Mouse (Mus musculus): ENCODE results near the gene Hyls1. TPM values are rescaled to one million over a fixed set of nuclear protein-coding genes. Genes with fewer than 3 reads are reported as not detected.

Hyls1 gene
- polyA plus RNA-seq, 1 experiment: 4.8 TPM

DNA sequence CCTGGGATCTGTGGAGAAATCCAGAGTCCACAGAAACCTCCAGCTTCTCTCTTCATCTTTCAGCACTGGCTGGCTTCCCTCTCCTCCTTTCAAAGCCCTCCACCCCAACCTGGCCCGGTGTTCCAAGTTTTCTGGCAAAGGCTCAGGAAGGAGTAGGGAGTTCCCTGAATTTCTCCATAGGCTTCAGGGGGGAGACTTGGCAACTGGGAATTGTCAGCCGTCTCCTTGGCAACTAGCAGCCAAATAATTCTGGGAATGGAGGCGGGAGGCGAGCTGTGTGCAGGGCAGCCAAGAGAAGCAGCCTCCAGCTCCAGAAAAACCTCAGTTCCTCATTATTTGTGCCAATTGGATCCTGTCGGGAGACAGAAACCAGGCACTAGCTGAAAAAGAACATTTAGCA is 46.7 kb downstream of the Hyls1 start:
- Histone ChIP-seq H3K27me3 (ENCODE audit: control insufficient read depth, insufficient read depth, low read length) (no peaks in the 10 kb centered on the region), H3K36me3 (ENCODE audit: control insufficient read depth, insufficient read depth, low read length) (no peaks in the 10 kb centered on the region), H3K4me3 (ENCODE audit: control insufficient read depth, insufficient read depth, low read length) (no peak overlapping the region), H3K27ac (ENCODE audit: control insufficient read depth, insufficient read depth, low read length) (no peak overlapping the region; the same call in 1 of the 2 replicates), H3K4me1 (replicated peaks; ENCODE audit: control insufficient read depth, insufficient read depth, low read length) (no peaks in the 10 kb centered on the region)
- 88% methylated on average over 5 of the region's 5 CpGs for WGBS
- TF ChIP-seq POLR2A (IDR thresholded peaks at IDR 0.05; ENCODE audit: control insufficient read depth, extremely low read depth, insufficient read depth, low read length, poor library complexity) (no peak), CTCF (IDR thresholded peaks at IDR 0.05; ENCODE audit: borderline replicate concordance, control insufficient read depth, extremely low read depth, insufficient read depth, low read length, poor library complexity) (no peak)
- DNase-seq: no peak

DNA sequence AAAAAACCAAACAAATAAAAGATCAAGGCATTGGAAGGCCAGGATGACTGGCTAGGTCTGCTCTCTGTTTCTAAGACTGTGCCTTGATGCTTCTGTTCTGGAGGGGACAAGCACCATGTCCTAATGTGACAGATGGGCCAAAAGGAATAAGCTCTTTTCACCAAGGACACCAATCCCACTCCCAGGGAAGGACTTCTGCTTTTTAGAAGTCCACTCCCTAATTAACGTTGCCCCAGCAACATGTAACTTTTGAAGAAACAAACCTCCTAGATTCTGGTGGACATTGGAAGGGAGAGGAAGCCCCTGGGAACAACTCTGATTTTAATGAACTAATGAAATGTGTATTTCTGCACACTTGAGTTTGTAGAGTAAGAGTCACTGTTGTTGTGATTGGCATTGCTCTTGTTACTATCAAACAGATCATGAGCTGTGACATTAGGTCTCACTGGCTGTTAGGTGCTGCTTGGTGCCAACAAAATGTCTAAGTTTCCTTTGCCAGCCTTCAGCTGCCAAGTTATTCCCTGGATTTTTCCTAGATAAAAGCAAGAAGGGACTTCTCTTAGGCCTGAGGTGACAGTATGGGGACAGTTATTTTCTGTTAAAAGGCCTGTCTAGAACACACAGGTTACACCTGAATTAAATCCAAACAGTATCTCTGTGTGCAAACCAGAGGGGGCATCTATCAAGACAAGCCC is 47.2 kb downstream of the Hyls1 start:
- TF ChIP-seq CTCF (IDR thresholded peaks at IDR 0.05; ENCODE audit: borderline replicate concordance, control insufficient read depth, extremely low read depth, insufficient read depth, low read length, poor library complexity) (no peak), POLR2A (IDR thresholded peaks at IDR 0.05; ENCODE audit: control insufficient read depth, extremely low read depth, insufficient read depth, low read length, poor library complexity) (no peak)
- Histone ChIP-seq H3K4me1 (replicated peaks; ENCODE audit: control insufficient read depth, insufficient read depth, low read length) (no peaks in the 10 kb centered on the region), H3K27me3 (ENCODE audit: control insufficient read depth, insufficient read depth, low read length) (no peaks in the 10 kb centered on the region), H3K27ac (ENCODE audit: control insufficient read depth, insufficient read depth, low read length) (no peak overlapping the region), H3K36me3 (ENCODE audit: control insufficient read depth, insufficient read depth, low read length) (no peaks in the 10 kb centered on the region), H3K4me3 (ENCODE audit: control insufficient read depth, insufficient read depth, low read length) (no peak overlapping the region)
- 53% methylated on average over 1 of the region's 1 CpGs for WGBS
- no peak for DNase-seq

DNA sequence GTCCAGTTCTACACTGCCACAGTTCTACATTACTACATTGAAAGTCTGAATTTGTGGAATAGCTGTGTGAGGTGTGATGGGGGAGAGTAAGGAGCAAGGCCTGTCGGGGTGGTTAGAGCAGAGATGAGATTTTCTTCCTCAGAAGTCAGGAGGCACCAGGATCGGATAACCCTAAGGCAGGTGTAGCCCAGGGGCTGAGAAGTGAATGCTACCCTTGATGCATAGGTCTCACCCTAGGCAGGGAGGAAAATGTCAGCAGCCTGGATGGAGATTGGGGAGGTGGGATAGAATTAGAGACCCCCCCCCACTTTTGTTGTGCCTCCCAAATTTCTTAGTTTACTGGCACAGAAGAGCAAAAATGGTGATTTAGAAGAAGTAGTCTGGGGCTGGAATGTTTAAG is 48.0 kb downstream of the Hyls1 start:
- Histone ChIP-seq H3K27me3 (ENCODE audit: control insufficient read depth, insufficient read depth, low read length) (no peaks in the 10 kb centered on the region), H3K4me3 (ENCODE audit: control insufficient read depth, insufficient read depth, low read length) (no peak overlapping the region), H3K27ac (ENCODE audit: control insufficient read depth, insufficient read depth, low read length) (no peak overlapping the region), H3K36me3 (ENCODE audit: control insufficient read depth, insufficient read depth, low read length) (no peaks in the 10 kb centered on the region), H3K4me1 (replicated peaks; ENCODE audit: control insufficient read depth, insufficient read depth, low read length) (no peaks in the 10 kb centered on the region)
- no peak for DNase-seq
- WGBS: 89% methylated on average over 2 of the region's 2 CpGs
- TF ChIP-seq CTCF (IDR thresholded peaks at IDR 0.05; ENCODE audit: borderline replicate concordance, control insufficient read depth, extremely low read depth, insufficient read depth, low read length, poor library complexity): no peak
- TF ChIP-seq POLR2A (IDR thresholded peaks at IDR 0.05; ENCODE audit: control insufficient read depth, extremely low read depth, insufficient read depth, low read length, poor library complexity): no peak

DNA sequence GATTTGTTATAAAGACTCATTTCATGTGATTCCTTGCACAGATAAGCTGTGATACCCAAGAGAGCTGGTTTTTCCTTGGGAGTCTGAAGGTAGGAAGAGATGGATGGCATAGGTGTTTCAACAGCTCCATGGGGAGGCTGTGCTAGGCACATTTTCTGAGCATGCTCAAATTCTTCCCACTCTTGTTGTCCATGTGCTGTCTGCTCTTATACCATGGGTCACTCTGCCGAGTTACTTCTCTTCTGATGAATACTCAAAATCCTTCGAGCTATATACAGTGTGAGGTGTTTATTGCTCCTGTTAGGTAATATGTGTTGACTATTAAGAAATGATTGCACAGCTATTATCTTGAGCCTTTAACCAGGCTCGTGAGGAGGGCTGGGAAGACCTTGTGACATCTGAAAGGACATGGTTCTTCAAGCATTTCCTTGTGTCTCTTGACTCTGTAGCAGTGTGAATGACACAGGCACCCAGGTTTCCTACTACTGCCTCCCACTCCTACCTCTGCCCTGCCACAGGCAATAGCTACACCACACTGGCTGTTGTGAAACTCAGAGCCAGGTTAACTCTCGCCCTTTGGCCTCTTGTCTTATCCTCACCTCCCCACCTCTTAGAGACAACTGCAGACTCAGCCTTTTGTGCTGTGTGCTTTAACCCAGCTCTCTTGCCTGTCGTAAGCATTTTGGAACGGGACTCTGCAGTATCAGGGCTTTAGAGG is 49.4 kb downstream of the Hyls1 start:
- Histone ChIP-seq H3K27me3 (ENCODE audit: control insufficient read depth, insufficient read depth, low read length) (no peaks in the 10 kb centered on the region), H3K27ac (ENCODE audit: control insufficient read depth, insufficient read depth, low read length) (no peak overlapping the region), H3K4me3 (ENCODE audit: control insufficient read depth, insufficient read depth, low read length) (no peak overlapping the region), H3K4me1 (replicated peaks; ENCODE audit: control insufficient read depth, insufficient read depth, low read length) (no peaks in the 10 kb centered on the region), H3K36me3 (ENCODE audit: control insufficient read depth, insufficient read depth, low read length) (no peaks in the 10 kb centered on the region)
- WGBS: 85% methylated on average over 6 of the region's 6 CpGs
- DNase-seq: no peak
- TF ChIP-seq POLR2A (IDR thresholded peaks at IDR 0.05; ENCODE audit: control insufficient read depth, extremely low read depth, insufficient read depth, low read length, poor library complexity): no peak
- no peak for TF ChIP-seq CTCF (IDR thresholded peaks at IDR 0.05; ENCODE audit: borderline replicate concordance, control insufficient read depth, extremely low read depth, insufficient read depth, low read length, poor library complexity)

DNA sequence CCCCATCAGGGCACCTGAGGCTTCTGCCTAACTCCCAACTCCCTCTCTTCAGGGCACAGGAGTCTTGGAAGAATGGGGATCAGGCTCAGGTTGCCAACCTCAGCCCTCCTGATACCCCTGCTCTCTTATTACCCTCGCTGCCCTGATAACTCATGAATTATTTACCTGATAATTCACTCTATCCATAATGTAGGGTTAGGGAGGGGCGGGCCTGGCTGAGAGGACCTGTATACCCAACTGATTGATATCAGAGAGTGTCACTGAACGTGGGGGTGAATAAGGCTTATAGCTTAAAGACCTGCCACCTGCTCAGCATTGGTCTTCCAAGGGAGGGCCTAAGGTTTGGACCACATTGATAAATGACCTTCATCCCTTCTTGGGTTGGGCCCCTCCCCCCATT is 52.0 kb downstream of the Hyls1 start, which contains the start of gene Gm1113:
Gm1113 (minus strand) TSS at position 101 of the 400 bp plus-strand sequence.
- no peaks in the 10 kb centered on the region for H3K27me3 ChIP-seq (ENCODE audit: control insufficient read depth, insufficient read depth, low read length)
- no peak within 1 kb of the TSS for H3K4me3 ChIP-seq (ENCODE audit: control insufficient read depth, insufficient read depth, low read length)
- DNase-seq: no peak
- H3K27ac ChIP-seq (ENCODE audit: control insufficient read depth, insufficient read depth, low read length): no peak within 1 kb of the TSS
- no peak for TF ChIP-seq POLR2A (IDR thresholded peaks at IDR 0.05; ENCODE audit: control insufficient read depth, extremely low read depth, insufficient read depth, low read length, poor library complexity)
- TF ChIP-seq CTCF (IDR thresholded peaks at IDR 0.05; ENCODE audit: borderline replicate concordance, control insufficient read depth, extremely low read depth, insufficient read depth, low read length, poor library complexity): no peak
- H3K4me1 ChIP-seq (replicated peaks; ENCODE audit: control insufficient read depth, insufficient read depth, low read length): no peaks in the 10 kb centered on the region
- H3K36me3 ChIP-seq (ENCODE audit: control insufficient read depth, insufficient read depth, low read length): no peaks in the 10 kb centered on the region
- WGBS: 84% methylated on average over 3 of the region's 3 CpGs

DNA sequence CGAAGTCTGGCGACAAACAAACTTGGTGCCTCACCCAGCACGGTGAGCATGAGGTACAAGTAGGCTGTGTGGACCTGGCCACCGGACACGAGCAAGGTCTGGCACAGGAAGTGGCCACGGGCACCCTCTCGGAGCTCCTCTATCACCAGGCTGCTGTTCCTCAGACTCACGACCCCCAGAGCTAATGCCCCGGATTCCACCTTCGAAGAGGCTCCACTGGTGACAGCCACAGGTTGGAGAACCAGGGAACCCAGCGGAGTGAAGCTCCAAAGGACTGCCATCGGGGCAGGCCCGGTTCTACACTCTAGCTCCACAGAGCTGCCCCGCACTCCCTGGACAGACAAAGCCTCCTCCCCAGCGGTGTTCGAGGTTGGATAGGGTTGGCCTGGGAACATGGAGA is 53.5 kb downstream of the Hyls1 start:
- no peaks in the 10 kb centered on the region for H3K27me3 ChIP-seq (ENCODE audit: control insufficient read depth, insufficient read depth, low read length)
- WGBS: 92% methylated on average over 16 of the region's 16 CpGs
- no peaks in the 10 kb centered on the region for H3K4me1 ChIP-seq (replicated peaks; ENCODE audit: control insufficient read depth, insufficient read depth, low read length)
- TF ChIP-seq CTCF (IDR thresholded peaks at IDR 0.05; ENCODE audit: borderline replicate concordance, control insufficient read depth, extremely low read depth, insufficient read depth, low read length, poor library complexity) (no peak), POLR2A (IDR thresholded peaks at IDR 0.05; ENCODE audit: control insufficient read depth, extremely low read depth, insufficient read depth, low read length, poor library complexity) (no peak)
- DNase-seq: no peak
- no peak overlapping the region for H3K4me3 ChIP-seq (ENCODE audit: control insufficient read depth, insufficient read depth, low read length)
- no peak overlapping the region for H3K27ac ChIP-seq (ENCODE audit: control insufficient read depth, insufficient read depth, low read length)
- no peaks in the 10 kb centered on the region for H3K36me3 ChIP-seq (ENCODE audit: control insufficient read depth, insufficient read depth, low read length)
